Mouse (Mus musculus) telencephalon, adult 2 months (tissue): ENCODE data around the gene Gpx3.

Source experiments
- DNase-seq: peaks from one replicate; pipeline ENCODE4 v3.0.0-alpha.2; 2011; ENCODE audit warnings: low read depth, low spot score

Gene Gpx3

DNA sequence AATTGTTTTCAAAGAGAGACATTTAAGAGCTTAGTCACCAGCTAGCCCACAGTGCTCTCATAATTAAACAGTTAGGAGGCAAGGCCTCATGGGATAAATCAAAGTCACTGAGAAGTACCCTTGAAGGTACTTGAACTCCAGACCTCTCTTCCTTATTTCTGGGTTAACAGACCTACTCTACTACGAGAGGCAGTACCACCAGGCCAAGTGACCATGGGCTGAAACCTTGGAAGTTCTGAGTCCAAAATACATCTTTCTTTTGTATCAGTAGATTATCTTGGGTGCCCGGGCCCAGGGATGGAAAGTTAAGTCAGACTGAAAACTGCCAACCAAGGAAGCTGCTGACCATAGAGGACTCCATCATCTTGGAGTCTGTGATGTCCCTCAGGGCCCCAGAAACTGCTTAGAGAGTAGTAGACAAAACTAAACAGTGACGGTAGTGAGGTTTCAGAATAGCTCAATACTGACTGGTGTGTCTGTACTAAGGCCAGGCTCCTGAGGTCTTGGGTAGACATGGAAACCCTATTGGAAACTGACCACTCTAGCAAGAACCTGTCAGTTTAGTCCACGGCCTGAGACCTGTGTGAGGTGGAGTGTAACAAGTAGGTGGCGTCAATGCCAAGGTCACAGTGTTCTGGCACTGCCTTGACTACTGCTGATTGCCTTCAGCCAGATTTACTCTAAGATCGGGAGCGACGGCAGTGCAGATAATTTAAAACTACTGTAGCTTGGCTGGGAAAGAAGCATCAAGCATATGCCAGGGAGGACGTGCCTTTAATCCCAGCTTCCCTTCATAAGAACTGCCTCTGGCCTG lies 10.5 kb downstream of the Gpx3 start:
- no peak for DNase-seq

DNA sequence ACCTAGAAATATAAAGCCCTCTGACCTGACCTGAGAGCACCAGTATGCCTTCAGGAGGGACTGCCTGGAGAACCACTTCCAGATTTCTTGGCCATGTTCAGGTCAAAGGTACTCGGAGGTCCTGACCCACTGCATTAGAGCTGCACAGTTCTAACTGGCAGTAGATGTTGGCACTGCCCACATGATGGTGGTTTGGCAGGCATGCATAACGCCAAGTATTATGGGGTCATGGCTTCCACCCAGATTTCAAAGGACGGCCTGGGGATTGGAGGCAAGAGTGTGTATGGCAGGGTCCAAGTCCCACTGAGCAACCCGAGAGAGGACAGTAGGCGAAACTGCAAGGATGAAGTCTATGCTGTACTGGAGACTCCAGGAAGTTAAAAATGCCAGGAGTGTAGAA lies 11.6 kb downstream of the Gpx3 start:
- no peak for DNase-seq

DNA sequence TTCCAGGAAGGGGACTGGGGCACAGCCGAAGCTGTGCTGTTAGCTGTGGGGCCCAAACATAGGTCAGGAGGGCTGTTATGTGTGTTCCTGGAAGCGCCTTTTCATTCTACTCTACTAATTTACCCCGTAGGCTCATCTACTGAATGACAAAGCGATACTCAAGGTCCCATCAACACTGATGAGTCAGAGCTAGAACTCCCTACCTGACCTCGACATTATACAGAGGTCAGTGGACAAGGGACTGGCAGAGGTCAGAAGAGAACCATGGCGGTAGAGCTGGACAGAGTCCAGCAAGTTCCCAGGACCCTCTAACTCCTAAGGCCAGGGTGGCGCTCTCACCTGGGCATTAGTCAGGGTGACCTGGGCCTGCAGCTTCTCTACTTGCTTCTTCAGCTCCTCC lies 15.2 kb downstream of the Gpx3 start:
- DNase-seq: no peak

DNA sequence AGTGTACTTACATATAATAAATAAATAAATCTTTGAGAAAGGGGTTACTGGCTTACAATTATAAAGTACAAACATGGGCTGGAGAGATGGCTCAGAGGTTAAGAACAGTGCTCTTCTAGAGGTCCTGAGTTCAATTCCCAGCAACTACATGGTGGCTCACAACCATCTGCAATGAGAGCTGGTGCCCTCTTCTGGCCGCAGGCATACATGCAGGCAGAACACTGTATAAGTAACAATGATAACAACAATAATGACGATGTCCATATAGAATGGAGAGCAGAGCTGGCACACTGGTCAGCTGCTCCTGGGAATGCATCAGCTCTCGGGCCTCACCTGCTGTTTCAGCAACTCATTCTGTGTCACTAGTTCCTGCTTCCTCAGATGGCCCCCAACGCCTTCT lies 16.0 kb downstream of the Gpx3 start:
- DNase-seq: no peak

DNA sequence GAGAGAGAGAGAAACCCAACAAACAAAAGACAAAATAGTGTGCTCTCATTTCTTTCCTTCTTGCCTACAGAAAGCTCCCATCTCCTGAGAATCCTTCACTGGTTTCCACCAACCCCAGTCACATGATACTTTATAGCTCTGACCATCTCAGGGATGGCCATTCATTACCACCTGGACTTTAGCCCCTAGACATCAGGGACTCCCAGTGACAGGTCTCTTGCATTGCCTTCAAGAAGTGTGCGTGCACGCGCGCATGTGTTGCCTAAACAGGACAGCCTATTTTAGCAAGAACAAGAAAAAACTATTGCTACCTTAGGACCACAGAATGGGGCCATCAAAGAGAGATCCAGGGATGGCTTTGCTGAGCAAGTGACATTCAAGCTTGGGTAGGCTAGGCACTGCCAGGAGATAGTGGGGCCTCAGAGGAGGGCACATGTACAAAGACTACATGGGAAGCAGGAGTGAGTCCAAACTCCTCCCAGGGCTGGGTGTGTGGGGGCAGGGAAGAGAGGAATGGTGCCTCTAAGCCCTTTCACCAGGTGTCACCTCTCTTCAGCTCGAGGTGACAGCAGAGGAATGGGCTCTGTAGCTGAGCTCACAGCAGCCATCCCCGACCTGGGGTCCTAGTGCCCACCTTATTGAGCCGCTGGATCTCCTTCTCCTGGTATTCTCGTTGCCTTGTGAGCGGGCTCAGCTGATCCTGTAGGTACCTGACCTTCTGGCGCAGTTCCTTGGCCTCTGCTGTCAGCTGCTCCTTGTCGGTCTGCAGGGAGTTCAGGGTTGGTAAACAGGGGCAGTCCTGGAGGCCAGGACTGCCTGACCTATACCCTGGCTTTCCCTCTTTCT lies 18.1 kb downstream of the Gpx3 start:
- DNase-seq: no peak

DNA sequence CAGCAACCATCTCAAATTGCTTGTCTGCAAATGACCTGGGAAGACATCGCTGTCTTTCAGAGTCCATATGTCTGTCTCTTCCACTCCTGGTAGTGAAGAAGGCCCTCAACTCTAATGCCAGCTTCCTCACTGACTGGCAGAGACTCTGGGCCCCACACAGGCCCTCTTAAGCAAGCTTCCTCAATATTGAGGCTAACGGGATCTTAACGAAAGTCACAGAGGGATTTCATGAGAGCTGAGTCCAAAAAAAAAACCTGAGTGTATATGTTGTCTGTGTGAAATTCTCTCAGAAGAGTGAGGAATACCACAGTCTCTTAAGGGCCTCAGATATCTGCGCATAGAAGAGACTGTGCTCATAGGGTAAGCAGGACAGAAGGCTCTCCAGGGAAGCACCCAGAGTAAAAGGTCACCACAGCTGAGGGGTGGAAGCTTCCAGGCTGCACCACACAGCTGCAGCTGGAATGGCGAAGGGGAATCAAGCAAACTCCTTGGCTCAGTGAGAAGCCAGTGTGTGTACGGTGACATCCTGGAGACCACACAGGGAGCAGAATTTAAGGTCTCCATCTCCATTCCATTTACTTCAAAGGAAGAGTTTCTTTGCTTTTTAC lies 18.8 kb downstream of the Gpx3 start:
- no peak for DNase-seq

DNA sequence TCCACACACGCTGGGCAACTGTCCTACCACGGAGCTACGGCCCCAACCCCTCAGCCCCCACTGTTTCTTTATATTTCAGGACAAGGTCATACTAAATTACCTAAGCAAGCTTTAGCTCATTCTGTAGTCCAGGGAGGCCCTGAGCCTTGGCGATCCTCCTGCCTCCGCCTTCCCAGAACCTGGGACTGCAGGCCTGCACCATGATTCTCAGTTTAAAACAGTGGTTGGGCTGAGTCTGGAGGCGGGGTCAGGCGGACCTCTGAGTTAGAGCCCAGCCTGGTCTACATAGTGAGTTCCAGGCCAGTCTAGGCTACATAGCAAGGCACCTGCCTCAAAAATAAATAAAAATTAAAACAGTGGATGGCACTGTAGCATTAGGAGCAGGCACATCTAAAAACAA lies 19.5 kb downstream of the Gpx3 start:
- no peak for DNase-seq

DNA sequence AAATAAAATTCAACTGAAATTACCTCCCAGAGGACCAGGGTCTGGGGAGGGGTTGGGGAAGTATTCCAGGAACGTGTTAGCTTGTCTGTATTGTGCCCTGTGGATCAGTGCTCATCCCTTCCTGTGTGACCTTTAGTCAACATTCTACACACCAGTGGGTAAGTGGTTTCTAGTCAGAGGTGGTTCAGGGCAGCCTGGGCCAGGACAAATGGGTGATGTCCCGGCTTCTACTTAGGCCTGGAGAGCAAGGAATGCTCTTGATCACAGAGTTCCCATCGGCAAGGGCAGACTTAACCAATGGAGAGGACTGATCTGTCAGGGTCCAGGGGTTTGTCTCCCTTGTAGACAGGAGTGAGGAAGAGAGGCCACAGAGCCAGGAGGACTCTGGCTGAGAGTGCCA lies 20.2 kb downstream of the Gpx3 start:
- no peak for DNase-seq

DNA sequence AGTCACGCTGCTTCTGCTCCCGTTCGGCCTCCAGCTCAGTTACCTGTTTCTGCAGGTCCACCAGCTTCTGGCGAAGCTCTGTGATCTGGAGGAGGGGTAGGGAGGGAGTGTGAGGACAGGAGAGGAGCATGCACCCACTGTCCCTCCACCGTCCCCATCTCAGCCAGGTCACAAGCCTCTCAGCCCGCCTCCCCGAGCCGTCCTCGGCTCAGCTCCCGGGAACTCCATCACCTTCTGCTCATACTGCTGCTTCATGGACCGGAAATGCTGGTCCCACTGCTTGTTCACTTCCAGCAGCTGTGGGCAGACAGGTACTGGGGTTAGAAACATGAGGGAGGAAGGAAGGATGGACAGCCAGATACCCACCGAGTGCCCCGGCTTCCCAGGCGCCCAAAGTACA lies 21.9 kb downstream of the Gpx3 start:
- no peak for DNase-seq

DNA sequence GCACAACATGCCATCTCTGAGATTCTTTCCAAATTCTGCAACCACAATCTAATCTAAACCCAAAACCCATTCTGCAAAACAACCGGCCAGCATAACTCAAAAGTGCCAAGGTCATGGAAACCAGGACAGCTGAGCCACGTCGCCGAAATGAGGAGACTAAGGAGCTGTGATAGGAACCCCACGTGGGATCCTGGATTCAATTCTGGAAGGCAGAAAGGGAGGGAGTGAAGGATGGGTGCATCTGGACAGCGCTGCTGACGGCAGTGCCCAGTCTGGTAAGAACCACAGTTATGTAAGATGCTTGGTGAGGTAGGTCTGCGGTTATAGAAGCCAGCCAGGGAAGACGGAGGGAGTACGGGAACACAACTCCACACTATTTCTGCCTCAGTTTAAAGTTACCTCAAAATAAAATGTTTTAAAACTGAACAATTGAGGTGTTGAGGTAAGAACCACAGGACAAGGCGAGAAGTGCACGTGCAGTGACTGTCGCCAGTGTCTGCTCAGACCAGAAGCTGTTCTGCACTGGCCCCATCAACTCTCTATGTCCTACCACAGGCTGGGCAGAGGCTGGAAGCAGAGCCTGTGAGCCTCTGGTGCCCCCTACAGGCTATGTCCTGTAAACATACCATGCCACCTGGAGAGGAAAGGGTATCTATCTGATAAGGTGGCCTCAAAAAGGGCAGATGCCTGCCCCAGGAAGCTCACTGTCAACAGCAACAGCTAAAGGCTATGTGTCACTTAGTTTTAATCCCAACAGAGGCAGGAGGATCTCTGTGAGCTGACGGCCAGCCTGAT lies 25.3 kb downstream of the Gpx3 start:
- no peak for DNase-seq

DNA sequence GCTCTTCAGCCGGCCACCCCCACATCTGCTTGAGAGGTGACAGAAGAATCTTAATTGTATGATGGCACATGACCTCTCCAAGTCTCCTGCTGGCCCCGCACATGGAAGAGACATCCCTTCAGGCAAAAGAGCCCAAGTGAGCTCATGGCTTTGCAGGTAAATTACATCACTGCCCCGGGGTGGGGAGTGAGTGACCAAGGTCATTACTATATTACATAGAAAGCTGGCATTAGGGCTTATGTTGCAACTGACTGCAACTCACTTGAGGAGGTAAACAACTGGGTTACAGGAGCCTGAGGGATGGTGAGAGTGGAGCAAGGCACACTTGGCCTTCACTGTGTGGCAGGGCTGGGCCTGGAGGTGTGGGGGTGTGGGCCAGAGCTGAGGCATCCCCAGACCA lies 26.0 kb downstream of the Gpx3 start:
- no peak for DNase-seq

DNA sequence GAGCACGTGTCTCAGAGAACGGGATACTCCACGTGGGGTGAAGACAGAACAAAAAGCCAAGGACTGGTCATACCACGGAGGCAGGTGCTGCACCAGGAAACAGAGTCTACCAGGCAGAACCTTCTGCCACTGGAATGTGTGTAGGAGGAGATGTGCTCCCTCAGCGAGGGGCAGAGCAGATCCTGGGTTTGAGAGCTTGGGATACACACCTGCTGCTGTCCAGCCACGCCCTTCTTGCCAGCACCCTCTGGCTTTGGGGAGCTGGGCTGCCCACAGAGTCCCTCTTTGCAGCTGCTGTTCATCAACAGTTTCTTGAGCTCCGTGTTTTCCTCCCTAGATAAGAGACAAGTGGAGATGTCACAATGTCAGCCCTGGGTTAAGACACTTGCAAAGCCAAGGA lies 26.6 kb downstream of the Gpx3 start:
- no peak for DNase-seq

DNA sequence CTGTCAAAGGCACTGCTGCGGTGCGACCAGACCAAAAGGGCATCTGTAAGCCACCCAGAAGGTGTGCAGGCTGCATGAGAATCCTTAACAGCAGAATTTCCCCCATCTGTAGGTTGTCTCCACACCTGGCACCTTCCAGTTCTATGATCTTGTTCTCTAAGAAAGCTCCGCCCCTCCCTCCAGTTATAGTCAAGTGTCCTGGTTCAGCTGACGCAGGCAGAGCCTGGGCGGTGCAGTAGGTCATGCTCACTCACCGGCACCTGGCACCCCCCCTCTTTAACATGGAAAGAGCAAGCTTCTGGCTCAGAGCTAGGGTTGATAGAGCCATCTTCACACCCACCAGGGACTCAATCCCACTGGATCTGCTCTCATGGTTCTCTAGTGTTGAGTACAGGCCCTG lies 27.0 kb downstream of the Gpx3 start:
- DNase-seq: no peak

DNA sequence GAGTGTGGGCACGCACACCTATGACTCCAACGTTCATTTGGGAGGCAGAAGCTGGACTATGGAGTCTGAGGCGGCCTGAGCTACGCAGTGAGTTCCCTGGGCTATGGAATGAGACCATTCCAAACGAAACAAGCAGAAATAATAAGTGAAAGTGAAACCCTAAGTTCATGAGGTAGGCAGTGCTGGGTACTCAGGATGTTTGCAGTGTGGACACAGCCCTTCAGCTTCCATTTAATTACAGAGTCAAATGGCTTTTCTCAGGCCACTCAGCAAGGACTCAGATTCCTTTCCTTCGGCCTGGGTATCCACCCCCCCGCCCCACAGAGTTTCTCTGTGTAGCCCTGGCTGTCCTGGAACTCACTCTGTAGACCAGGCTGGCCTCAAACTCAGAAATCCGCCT lies 27.5 kb downstream of the Gpx3 start:
- DNase-seq: no peak

DNA sequence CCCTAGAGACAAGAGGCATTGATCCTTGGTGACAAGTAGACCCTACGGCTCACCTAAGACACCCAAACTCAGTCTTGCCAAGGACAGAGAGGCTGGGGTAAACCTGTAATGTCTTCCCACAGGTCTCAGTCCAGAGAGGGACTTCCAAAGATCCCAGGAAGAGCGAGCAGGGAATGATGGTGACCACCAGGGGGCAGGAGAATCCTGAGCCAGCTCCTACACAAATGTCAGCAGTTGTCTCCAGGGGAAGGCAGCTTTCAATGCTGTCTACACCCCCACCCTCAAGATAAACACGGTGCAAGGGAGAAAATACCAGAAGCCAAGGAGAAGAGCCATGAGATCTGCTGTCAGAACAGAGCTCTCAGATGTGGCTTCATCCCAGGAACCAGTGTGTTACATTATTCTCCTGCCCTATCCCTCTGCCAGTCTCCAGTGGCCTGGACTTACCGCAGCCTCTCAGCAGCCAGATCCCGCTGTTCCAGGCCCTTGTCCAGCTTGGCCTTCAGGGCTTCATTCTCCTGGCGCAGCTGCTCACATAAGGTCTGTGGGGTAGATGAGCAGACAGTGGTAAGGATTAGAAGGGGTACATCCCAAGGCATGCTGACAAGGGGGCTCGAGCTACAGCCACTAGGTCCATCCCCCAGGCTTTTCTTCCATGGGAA lies 28.2 kb downstream of the Gpx3 start:
- no peak for DNase-seq

DNA sequence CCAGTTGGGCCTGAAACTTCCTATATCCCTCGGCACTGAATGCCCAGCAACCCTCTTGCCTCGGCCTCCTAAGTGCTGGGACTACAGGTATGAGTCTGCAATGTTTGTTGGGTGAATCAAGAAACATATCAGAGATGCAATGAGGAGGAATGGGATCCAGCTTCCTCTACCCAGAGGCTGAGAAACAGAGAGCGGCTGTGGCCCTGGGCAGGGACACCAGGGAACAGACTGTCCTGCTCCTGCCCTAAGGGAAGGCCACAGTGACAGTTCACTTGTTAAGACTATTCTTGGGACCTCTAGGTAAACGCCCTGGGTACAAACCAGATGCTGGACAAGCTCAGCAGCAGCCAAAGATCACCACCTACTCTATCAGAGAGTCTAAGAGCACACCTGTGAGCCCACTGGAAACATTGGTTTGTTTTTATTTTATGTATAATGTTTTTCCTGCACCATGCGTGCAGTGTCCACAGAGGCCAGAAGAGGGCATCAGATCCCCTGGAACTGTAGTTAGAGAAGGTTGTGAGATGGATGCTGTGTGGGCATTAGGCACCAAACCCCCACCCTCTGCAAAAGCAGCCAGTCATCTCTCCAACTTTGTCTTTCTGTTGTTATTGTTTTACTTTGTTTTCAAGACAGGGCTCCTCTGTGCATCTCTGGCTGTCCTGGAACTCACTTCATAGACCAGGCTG lies 29.3 kb downstream of the Gpx3 start:
- DNase-seq: no peak

DNA sequence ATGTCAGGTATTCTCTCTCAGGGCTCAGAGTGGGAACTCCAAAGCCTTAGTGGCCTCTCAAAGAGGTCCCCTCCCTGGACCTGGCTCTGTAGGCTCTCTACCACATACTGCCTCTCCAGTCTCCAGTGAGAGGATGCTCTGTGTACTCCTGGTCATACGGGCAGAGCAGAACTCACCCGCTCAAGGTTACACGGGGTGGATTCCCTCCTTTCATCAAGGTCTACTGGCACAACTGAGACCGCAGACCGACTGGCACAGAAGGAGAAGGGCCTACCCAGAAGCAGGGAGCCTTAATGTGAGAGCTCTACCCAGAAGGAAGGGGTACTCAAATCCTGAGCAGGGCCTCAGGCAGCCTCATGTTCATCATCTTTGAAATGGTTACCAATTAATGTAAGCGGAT lies 30.3 kb downstream of the Gpx3 start:
- no peak for DNase-seq

DNA sequence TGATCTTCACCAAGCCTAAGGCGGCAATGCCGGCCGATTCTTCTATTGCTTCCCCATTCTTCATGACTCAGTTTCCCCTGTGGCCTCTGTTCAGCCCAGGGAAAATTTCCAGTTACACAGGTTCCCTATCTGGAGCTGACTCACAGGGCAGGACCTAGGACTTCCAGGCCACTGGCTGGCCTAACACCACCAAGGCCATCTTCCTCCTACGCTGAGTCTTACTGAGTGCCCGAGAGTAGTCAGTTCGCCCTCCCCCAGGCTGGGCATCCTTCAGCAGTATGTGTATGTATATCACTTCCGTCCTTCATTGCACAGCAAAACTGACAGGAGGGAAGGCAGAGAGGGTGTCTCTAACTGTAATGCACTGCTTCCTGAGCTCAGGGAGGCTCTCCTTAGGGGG lies 31.9 kb downstream of the Gpx3 start:
- no peak for DNase-seq

DNA sequence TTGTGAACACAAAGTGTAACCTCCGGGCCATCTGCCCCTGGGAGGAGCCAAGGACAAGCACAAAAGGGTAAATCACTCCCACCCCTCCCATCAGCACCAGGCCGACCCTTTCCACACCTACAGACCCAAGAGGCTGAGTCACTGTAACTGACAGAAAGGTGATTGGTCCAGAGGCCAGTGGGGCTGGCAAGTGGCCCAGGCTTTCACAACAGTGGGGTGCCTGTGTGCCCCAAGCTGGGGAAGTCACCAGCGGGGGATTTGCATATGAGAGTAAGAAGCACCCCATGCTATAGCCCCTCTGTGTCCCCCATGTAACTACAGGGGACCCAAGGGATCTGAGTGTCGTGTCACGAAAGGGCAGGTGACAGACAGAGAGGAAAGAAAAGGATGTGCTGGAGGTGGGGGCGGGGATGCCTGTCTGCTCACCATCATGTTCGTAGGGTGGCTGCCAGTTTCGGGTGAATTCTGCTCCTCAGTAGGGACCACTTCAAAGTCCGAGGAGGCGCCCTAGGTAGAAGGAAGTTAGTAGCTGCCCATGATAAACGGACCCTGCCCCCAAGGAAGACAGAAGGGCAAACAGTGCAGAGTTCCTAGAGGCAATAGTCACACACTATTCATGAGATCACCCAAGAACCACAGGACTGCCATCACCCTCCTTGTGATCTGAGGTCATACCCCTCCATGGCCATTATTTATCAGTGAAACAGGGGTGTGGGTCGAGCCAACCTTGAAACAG lies 34.0 kb downstream of the Gpx3 start:
- DNase-seq: no peak

DNA sequence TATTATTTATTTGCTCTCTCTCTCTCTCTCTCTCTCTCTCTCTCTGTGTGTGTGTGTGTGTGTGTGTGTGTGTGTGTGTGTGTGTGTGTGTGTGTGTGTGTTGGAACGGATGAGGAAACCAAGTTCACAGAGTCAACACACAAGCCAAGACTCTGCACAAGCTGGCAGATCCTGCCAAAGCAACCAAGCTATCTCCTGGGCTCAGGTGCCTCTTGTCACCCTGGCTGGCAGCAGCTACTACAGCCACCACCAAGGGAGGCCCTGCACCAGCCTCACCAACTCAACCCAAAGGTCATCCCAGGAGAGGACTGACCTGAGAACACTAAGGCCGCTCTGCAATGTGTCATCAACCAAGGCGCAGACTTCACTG lies 34.5 kb downstream of the Gpx3 start:
- no peak for DNase-seq
